Mouse (Mus musculus) ES-Bruce4 (cell line): ENCODE measurements around the gene Oprm1.

Experiments used
- EP300 ChIP-seq: IDR thresholded peaks from 2 replicates; pipeline ENCODE4 v1.6.1; 2011; ENCODE audit warnings: low read depth, low read length; ENCODE audit not compliant: insufficient read depth
- POLR2A ChIP-seq: IDR thresholded peaks from one replicate; pipeline ENCODE4 v1.8.1; 2011; ENCODE audit warnings: low read length; ENCODE audit not compliant: insufficient read depth

DNA sequence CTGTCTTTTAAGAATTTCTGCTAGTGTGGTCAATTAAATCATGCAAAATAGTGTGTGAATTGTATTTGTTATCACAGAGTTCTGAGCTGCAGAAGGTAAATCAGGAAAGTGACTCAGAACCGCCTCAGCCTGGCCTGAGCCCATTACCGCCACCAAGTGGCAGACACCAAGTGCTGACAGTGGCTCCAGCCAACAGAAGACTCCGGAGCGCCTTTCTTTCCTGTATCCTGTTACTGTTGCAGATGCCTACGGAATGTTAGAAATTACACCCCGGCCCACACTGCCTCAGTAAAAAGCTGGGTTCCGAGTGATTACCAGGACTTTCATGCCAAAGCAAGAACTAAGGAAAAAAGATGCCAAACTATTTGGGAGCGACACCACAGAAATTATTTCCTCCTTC is 317.9 kb downstream of the Oprm1 start:
- TF ChIP-seq POLR2A (no peak), EP300 (no peak)
